Mouse (Mus musculus) gastrocnemius, postnatal 36 days (tissue): ENCODE results near the gene Prpf6. TPM values are rescaled to one million over a fixed set of nuclear protein-coding genes. Genes with fewer than 3 reads are reported as not detected.

ENCODE experiments used
- DNase-seq, 2 experiments: peaks; one replicate each; pipeline ENCODE4 v3.0.0; 2022
- intact Hi-C: fragments of 180-260 bp; cut with DNase I; formaldehyde crosslinking; loops from one replicate; pipeline ENCODE4 v1.15.1; 2025
- long read RNA-seq, 2 experiments: library from polyadenylated mRNA; stranded (forward); transcript quantifications; one replicate each; pipeline ENCODE4 v2.0.0; 2021
- total RNA-seq, 2 experiments: library from RNA; stranded (reverse); gene quantifications; 2 replicates each; pipeline ENCODE4 v1.2.3; 2021

Prpf6 gene
- total RNA-seq: 10 to 100 TPM; 23.0 to 29.8 TPM
- long read RNA-seq, experiment 1, partial matches to known transcripts: 4 of 13 reads
- long read RNA-seq, experiment 1, other reads (novel, unspliced or antisense): 6 of 13 reads
- long read RNA-seq, experiment 2, transcript Prpf6-201 (21 exons, 3,054 nt): major isoform, 6 of 18 reads
- long read RNA-seq, experiment 2, partial matches to known transcripts: 9 of 18 reads
- long read RNA-seq, experiment 2, other reads (novel, unspliced or antisense): 3 of 18 reads

DNA sequence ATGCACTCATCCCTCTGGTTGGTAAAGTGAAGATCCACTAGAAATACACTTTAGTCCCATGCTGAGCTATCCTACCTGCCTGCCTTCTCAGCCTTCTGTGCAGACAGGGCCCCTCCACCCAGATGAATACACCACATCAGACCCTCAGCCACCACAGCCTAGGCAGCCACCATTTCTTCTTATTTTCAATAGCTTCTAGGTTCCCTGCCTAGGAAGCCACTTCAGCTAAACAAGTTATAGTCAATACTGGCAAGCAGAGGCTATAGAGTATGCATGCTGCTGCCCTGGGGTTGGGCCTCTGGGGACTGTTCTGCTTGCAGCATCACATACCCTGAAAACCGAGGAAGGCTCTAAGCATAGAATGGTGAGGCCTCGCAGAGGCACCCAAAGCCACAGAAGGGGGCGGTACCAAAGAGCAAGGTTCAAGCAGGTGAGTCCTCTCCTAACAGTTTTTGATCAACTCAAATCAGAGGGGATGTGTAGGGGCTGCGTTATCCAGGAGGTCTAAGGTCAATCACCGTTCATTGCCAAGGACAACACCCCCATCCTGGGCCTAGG, at the start of gene Prpf6:
Gene Prpf6, plus strand, starts transcription at position 341 of the 558 bp plus-strand sequence.
- no peak for DNase-seq
- intact Hi-C loops: loop anchor here (10.0 kb wide), 1 partner anchor 407 kb away; the partner anchor contains the start of gene Ppdpf

DNA sequence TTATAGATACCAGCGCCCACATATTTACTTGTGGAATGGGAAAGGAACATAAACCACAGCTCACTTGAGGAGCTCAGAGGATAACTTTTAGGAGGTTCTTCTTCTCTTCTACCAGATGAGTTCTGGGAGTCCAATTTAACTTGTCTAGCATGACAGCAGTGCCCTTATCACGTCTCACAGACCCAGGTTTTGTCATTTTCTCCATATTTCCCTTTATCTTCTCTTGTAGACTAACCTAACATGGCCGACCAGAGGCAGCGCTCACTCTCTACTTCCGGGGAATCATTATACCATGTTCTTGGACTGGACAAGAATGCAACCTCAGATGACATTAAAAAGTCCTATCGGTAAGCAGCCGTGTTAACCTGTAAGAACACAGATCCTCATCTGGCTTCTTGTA, 45.5 kb upstream of the Prpf6 start:
- intact Hi-C loops: no loop called here
- DNase-seq: no peak

DNA sequence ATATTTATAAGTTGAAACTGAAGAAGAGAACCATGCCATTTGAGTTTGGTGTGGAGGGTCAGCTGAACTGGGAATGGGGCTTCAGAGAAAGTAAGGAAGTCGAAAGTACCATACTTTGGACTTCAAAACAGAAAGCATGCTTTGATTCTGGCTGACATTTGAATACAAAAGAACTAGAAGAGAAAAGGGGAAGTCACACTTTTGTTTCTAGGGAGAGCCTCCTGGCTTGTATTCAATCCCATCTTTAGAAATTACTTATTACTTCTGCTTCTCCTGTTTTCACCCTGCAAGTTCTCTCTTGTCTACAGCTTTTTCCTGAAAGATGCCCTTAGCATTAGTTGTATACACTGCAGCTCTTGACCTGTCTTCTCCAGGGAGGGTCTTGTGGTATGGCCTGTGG, 43.4 kb upstream of the Prpf6 start:
- intact Hi-C loops: no loop called here
- no peak for DNase-seq

DNA sequence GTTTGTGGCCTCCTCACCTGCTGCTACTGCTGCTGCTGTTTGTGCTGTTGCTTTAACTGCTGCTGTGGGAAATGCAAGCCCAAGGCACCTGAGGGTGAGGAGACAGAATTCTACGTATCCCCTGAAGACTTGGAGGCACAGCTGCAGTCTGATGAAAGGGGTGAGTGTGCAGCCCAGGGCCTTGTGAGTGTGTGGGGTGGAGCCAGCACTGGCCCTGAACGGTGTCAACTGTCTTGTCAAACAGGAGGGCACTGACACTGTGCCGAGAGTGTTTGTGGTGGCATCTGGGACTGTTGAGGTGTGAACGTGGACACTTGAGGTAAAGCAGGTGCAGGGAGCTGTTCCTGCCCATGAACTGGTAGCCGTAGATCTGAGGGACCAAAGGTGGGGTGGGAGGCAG, 43.0 kb upstream of the Prpf6 start:
- intact Hi-C loops: no loop called here

DNA sequence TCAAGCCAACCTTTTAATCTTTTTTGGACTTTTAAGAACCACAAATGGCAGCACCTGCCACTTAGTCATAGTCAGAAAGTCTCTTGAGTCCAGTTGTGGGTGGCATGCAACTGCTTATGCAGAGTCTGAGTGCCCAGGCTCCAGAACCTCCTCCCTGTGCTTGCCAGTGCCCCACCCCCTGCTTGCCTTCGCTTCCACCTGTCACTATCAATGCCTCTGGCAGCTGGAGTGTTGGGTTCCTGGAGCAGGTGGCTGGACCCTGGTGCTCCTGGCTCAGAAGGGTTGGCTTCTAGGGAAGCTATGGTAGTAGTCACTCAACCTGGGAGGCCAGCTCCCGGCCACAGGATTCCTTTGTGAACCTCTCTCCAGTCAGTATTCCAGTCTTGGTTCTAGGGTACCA, 41.4 kb upstream of the Prpf6 start:
- intact Hi-C loops: no loop called here
- DNase-seq: no peak

More for the DNA sequence above, 43.0 kb upstream of the Prpf6 start:
- DNase-seq: no peak

DNA sequence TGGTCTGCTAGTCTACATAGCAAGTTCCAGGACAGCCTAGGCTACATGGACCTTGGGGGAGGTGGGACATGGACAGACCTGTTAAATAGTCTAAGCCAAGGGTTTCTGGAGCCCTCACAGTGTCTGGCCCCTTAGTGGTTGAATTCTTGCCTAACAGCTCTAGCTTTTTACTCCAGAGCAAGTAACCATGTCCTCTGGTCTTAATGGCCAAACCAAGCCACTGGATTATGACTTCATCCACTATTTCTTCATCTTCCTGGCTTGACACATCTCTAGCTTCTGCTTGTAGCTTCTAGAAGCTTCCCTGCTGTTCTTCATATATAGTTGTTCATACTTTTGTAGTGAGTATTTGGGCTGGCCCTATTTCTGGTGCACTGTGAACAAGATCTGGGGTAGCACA, 37.9 kb upstream of the Prpf6 start:
- no peak for DNase-seq
- intact Hi-C loops: no loop called here

DNA sequence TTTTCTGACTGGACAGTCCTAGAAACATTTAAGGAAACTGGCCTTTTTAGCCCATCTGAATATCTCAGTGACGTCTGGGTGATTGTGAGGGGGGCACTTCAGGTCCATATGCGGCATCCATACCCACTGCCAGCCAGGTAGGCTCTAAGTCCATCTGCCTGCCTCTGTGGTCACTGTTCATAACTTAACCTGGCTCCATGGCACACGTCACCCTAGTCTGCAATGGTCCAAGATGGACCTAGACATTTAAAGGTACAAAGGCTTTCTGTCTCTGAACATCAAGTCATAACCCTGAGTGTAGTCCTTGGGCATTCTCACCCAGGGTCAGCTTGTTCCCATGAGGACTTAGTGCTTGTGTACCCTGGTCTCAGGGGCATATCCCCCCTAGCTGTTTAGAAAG, 24.3 kb upstream of the Prpf6 start:
- DNase-seq: no peak
- intact Hi-C loops: loop anchor here (5.0 kb wide), 2 partner anchors 45 to 155 kb away; partner anchors contain the start of gene Dnajc5

DNA sequence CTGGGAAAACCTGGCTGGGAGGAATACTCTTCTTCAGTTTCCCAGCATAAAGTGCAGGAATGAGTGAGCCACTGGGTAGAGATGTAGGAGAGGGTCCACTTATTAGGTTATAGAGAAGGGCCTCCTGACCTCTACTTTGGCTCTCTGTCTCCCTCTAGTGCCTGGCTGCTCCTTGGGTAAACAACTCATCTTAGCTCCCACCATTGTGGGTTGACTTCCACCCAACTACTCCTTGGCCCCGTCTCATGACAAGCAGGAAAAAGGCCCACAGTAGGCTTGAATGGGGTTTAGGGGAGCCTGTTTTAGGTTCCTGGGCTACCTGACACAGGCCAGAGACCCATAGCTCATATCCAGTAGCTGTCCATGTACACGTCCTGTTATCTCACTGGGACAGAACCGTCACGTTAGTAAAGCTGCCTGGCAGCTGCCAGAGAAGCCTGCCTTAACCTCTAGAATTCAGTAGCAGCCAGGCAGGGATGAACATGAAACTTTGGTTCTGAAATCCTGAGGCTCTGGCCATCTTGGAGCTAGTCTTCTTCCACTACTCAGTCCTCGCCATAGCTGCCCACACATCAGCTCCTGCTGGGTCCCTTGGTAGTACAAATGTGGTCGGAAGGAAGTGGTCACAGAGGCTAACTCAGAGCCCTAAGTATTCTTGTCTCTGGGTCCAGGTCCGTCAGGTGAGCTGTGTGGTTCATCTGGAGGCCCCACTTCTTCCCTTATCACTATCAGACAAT, 23.2 kb upstream of the Prpf6 start:
- DNase-seq: no peak
- intact Hi-C loops: loop anchor here (5.0 kb wide), 2 partner anchors 46 to 156 kb away; partner anchors contain the start of gene Dnajc5

DNA sequence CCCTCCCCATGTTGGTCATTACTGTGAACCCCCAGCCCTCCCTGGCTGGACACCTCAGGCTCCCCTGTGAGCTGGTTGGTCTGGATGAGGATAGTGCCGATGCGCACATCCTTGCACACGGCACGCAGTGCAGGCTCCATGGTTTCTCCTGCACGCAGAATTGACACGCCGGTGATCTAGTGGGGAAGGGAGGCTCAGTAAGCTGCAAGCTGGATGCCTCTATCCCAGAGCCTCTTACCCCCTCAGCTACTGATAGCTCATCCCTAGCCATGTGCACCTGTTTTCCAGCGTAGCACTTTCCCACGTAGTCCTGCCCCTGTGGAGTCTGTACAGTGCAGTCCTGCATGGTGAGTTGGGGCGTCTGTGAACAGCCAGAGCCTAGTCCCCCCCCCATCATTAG, 21.8 kb upstream of the Prpf6 start:
- intact Hi-C loops: loop anchor here (5.0 kb wide), 3 partner anchors 33 to 158 kb away; partner anchors contain the start of gene Dnajc5
- DNase-seq: no peak

DNA sequence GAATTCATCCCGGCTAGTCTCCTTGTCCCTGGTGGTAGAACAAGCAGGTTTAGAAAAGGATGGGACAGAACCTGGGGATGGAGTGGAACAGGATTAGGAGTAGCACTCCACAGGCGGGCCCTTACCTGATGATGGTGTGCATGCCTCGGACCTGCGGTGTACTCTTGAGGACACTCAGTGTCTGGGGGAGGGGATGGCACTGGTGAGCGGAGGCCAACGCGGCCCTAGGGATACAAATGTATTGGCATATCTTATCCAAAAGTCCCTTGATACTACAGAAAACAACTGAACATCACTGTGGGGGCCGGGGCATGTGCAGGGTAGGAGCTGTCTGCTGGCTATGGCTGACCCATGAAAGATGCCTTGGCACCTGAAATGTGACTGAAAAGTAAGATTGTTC, 21.3 kb upstream of the Prpf6 start:
- no peak for DNase-seq
- intact Hi-C loops: loop anchor here (5.0 kb wide), 1 partner anchor 33 kb away; no protein-coding TSS in a partner anchor

DNA sequence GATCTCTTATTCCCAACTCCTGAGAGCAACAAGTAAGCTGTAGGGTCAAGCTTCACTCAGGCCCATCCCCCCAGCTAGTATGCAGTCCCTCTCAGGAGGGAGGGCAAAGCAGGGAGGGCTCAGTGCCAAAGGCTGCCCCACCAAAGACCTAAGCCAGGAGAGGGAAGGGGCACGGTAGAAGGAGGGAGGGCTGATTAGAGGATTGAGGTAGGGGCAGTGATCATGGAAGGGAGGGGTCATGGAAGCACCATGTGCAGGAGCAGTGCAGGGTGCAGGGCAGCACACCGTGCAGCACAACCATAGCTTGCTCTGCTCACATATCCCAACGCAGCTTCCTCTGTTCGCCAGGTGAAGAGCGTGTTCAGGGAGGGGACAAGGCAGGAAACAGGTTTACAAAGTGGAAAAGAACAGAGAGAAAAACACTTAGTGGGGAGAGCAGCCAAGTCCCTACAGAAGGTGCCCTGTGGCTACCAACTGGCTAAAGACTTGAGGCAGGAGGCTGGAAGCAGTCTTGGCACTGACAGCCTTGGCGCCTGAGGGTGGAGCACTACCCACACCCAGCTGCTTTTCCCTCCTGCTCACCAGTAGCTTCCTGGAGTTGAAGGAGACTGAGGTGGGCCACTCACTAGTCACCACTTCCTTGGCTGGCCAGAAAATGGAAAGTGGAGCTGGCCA, 20.6 kb upstream of the Prpf6 start:
- intact Hi-C loops: loop anchor here (5.0 kb wide), 1 partner anchor 34 kb away; no protein-coding TSS in a partner anchor

DNA sequence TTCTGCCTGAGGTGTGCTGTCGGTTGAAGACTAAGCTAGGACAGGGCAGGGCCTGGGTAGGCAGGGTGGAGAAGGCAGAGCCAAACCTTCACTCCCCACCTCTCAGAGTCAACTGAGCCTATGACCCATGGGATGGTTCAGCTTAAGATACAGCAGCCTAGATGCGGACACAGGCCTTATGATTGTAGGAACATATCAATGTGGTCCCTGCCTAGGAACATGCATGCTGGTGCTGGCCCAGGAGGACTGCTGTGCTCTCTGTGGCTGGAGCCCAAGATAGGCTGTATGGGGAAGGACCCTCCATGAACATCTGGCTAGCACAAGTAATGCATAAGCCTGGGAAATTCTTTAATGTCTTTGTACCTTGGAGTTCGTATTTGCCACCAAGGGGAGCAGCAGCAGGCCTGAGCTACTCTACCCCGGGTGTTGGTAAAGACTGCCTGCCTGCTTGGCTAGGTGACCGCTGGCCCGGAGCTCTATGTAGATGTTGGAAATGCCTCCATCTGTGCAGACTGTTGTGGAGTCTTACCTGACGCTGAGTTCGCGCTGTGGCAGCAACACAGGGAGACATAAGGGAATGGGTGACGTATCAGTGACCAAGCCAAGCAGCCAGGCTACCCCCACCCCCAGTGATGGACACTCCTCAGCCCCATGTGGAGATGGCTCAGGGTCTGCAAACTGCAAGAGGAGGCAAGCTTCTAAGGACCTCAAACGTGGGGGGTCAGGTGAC, 19.6 kb upstream of the Prpf6 start:
- DNase-seq: no peak
- intact Hi-C loops: loop anchor here (5.0 kb wide), 1 partner anchor 35 kb away; no protein-coding TSS in a partner anchor

More for the DNA sequence above, 20.6 kb upstream of the Prpf6 start:
- DNase-seq: no peak

DNA sequence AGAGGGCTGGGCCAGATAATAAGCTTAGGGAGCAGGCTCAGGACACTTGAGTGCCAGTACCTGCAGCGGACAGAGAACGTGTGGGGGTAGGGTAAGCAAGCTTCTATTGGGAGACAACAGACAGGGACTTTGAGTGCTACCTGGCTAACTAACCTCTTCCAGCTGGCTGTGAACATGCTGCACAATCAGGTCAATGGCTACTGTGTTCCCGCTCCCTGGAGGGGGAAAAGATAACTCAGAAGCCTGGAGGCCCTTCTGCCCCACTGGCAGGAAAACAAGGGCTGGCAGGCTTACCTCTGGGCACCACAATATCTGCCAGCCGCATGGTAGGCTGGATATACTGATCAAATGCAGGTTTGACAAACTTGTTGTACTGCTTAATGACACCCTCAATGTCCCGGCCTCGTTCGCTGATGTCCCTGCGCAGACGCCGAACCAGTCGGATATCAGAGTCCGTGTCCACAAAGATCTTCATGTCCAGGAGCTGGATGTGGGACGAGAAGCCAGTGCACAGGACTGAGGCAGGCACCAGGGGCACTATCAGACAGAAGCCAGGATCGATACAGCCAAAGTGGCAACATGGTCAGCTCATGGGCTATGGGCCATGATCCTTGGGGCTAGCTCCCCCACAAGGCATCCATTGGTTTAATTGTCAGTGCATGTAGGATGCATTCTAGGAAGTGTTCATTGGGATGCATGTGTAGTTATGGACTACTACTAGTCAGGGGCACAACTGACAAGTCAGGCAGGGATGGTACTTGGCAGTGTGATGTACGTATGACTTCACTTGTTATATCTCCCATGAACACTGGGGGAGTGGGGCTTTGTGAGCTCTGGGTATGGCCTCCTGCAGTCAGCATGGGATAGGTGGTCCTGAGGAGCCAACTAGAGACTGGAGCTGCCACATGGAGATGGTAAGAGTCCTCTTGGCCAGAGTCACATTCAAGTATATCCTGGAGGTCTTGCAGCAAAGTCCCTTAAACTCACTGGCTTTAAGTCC, 18.4 kb upstream of the Prpf6 start:
- no peak for DNase-seq
- intact Hi-C loops: loop anchor here (5.0 kb wide), 1 partner anchor 36 kb away; no protein-coding TSS in a partner anchor

DNA sequence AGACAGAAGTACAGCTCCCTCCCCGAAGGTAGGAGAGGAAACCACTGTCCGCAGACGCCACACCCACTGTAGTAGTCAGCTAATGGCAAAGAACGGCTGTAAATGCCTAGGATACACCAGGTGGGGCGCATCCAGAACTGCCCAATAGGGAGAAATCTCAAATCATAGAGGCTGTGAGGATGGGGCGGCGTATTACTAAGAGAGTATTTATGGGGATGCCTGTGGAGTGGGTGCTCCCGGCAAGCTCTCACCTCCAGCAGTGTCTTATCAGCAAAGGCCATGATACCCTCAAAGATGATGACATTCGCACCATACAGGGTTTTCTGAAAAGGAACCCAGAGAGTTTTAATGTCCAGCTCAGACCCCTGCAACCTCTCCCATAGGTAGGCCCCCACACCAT, 17.7 kb upstream of the Prpf6 start:
- no peak for DNase-seq
- intact Hi-C loops: loop anchor here (5.0 kb wide), 1 partner anchor 37 kb away; no protein-coding TSS in a partner anchor

DNA sequence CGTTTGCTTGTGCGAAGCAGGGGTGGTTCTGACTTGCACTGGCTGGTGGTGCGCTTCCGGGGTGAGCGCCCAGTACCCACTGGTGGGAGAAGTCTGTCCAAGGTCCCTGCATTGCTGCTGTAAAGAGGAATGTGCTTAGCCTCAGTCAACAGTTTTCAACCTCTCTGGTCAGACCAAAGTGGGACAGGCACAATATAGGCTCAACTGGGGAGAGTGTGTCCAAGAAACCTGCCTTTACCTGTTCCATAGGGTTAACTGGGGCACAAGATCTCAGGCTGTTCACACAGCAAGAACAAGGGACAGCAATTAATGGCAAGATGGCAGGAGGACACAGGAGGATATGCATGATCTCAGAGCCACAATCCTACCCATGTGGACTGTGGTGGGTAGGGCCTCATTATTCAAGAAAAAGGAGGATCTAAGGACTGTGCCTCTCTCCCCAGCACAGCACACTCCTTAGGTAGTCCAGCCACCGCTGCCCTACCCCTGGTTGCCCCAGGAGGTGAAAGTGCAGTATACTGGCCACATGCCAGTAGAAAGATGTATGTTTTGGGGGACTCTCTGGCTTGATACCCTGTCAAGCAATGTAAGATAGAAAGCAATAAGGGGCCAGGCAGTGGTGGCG, 16.6 kb upstream of the Prpf6 start:
- DNase-seq: no peak

DNA sequence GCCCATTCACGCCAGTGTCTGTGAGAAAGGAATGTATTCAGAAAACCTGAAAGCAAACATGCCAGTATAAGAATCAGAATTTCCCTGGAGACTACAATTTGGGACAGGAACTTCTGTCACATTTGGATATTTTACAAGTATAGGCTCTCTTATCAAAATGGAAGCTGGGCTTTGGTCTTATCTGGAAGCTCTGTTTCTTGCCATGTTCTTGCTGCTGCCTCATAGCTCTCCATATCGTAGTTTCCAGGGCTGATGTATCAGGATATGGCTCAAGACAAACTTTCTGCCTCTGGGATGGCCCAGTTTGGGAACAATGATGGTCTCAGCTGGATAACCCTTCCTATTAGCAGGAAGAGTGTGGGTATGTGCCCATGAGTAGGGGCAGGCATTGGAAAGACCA, 15.1 kb upstream of the Prpf6 start:
- intact Hi-C loops: no loop called here
- no peak for DNase-seq

More for the DNA sequence above, 16.6 kb upstream of the Prpf6 start:
- intact Hi-C loops: loop anchor here (5.0 kb wide), 1 partner anchor 38 kb away; no protein-coding TSS in a partner anchor

DNA sequence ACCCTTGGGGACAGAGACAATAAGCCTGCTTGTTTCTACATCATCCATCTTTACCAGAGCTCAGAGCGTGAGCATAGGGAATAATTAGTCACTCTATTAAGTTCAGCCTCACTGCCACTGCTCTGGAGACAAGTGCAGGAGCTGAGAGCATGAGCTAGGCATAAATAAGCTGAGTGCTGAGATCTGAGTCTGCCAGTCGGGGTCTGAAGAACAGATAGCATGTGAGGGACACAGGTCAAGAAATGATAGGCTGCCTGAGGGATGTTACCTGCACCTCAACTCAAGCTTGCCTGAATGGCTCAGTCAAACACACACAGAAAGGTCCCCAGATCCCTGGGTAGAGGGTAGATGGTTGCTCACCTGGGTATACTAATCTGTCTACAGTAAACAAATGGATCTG, 14.5 kb upstream of the Prpf6 start:
- intact Hi-C loops: no loop called here
- DNase-seq: no peak

DNA sequence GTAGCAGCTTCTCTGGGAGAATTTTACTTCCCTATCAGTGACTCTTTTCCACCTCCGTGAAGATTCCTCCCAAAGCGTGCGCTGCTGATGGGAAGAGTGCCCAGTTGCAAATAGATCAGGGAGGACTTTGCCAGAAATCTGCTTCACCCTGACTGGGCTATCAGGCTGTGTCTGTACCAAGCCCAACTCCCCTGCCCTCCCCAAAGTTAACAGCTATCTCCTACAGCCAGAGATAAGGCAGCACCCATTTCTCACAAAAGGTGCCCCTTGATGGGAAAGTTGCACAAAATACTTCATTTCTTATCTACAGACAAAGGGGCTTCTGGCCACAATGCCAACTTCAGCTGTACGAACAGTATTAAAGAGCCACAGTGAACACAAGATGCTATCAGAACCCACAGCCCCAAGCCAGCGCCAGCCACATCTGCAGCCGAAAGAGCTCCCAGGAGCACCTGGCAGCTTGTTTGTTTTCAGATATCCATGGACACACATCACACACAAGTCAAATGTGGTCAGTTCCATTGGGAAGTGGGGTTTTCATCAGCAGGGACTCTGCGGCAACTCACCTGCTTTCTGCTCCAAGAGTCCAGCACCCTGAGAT, 13.6 kb upstream of the Prpf6 start:
- no peak for DNase-seq
- intact Hi-C loops: loop anchor here (2.0 kb wide), 1 partner anchor 55 kb away; no protein-coding TSS in a partner anchor
